Mouse (Mus musculus) lung, embryonic 16.5 days (tissue): ENCODE measurements at regions not wholly inside any gene's neighbourhood (a gene's known extent, or its start where the extent isn't known, plus 50 kb on each side); places are given as distances from the start of the nearest gene placed in this dataset.

ENCODE experiments used
- ATAC-seq: fragments of 200-750 bp; cut with Nextera tagmentation; 2 replicates; pipeline ENCODE4 v1.8.0; 2017; ENCODE audit warnings: low read depth, mild to moderate bottlenecking, moderate library complexity
- H3K27ac ChIP-seq: fragments of 300-500 bp; sonication (generic); 2 replicates; pipeline ENCODE4 v1.5.1; 2014; ENCODE audit warnings: mild to moderate bottlenecking, control low read depth, low read length
- H3K27me3 ChIP-seq: fragments of 300-500 bp; sonication (generic); 2 replicates; pipeline ENCODE4 v1.6.1; 2014; ENCODE audit warnings: low read depth, low read length, mixed read lengths; ENCODE audit not compliant: control insufficient read depth, insufficient read depth
- H3K36me3 ChIP-seq: fragments of 300-500 bp; sonication (generic); 2 replicates; pipeline ENCODE4 v1.6.1; 2014; ENCODE audit warnings: low read length; ENCODE audit not compliant: control insufficient read depth, insufficient read depth
- H3K4me1 ChIP-seq: fragments of 300-500 bp; sonication (generic); replicated peaks from 2 replicates; pipeline ENCODE4 v1.6.1; 2014; ENCODE audit warnings: low read length, mixed read lengths; ENCODE audit not compliant: control insufficient read depth, insufficient read depth
- H3K4me2 ChIP-seq: fragments of 300-500 bp; sonication (generic); 2 replicates; pipeline ENCODE4 v1.6.1; 2014; ENCODE audit warnings: low read depth, low read length, control low read depth
- H3K4me3 ChIP-seq: fragments of 300-500 bp; sonication (generic); 2 replicates; pipeline ENCODE4 v1.5.1; 2014; ENCODE audit warnings: mild to moderate bottlenecking, low read length, control low read depth
- H3K9ac ChIP-seq: fragments of 300-500 bp; sonication (generic); 2 replicates; pipeline ENCODE4 v1.6.1; 2014; ENCODE audit warnings: low read length, control low read depth
- H3K9me3 ChIP-seq: fragments of 300-500 bp; sonication (generic); 2 replicates; pipeline ENCODE4 v1.6.1; 2016; ENCODE audit warnings: low read length; ENCODE audit not compliant: control insufficient read depth
- WGBS: fragments of 180-500 bp; shearing (Covaris S2); extraction: QIAGEN DNeasy Blood & Tissue Kit; methylation state at CpG from one replicate; pipeline ENCODE4 v1.1.7; 2014; 5-methylcytosine and 5-hydroxymethylcytosine counted together

DNA sequence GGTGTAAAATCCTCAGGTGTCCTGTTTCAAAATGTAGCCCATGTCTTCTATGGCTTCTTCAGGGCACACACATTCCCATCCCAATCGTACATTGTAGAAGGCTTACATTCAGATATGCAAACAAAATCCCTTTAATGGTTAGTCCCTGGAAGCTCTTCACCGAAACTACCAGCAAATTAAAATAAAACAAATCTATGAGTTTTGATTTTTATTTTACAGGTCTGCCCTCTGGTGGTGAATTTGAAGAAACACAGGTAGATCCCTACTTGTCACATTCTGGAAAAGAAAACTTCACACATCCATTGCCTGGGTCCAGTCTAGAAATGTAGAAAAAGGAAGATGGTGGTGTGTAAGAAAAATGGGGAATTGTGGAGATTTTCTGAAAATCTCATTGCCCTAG is 51.5 kb upstream of the Slc25a36 start:
- whole genome bisulfite sequencing = 25% methylated on average over 2 of the region's 2 CpGs
- no peak for ATAC-seq
- H3K27me3 ChIP-seq = no peaks in the 10 kb centered on the region
- no peaks in the 10 kb centered on the region for H3K9me3 ChIP-seq
- no peak overlapping the region for H3K27ac ChIP-seq
- no peak overlapping the region for H3K9ac ChIP-seq
- H3K4me3 ChIP-seq = no peak overlapping the region
- no peaks in the 10 kb centered on the region for H3K36me3 ChIP-seq
- no peak overlapping the region for H3K4me2 ChIP-seq
- no peaks in the 10 kb centered on the region for H3K4me1 ChIP-seq
